Mouse (Mus musculus): ENCODE measurements around the gene Atoh1. TPM values are rescaled to one million over a fixed set of nuclear protein-coding genes. Genes with fewer than 3 reads are reported as not detected.

Gene Atoh1
- polyA plus RNA-seq (2016; fragmentation: Nextera tagmentation; extraction: Ambion mirVana) = not detected in 2 replicates

DNA sequence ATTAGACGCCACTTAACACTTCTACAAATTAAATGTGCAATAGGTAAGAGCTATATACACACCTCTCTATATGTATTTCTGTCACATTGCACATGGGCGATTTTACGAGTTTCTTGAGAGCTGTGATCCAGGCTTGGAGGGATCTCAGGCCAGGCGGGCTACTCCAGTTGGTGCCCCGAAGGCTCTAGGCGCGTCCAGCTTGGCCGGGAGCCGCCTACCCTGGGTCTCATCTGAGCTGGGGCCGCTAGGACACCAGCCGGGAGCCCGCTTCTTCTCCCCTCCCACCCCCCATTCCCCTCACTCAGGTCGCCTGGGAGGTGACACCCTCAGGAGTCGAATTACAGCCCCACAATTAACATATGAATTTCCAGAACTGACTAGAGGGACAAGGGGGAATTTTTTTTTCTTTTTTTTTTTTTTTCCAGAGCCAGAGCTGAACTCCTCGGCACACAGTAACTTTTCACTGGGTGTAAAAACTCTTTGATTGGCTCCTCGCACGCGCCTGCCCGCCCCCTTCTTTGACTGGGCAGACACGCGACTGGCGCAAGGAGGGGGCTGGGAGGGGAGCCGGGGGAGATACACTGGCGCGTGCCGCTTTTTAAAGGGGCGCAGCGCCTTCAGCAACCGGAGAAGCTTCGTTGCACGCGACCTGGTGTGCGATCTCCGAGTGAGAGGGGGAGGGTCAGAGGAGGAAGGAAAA lies at the start of gene Atoh1:
Atoh1 (plus strand) TSS at position 627 of the 700 bp plus-strand sequence.
- peak; percentile 76; the same call in 1 of the 2 replicates for ATAC-seq (ENCODE audit: insufficient number of reproducible peaks, low FRiP score)
- Histone ChIP-seq H3K4me2 (peak within 1 kb of the TSS; percentile 85), H3K27ac (ENCODE audit: poor library complexity, severe bottlenecking) (no peak within 1 kb of the TSS), H3K27me3 (replicated peaks) (peaks cover 56% of the 10 kb centered on the region), H3K36me3 (no peaks in the 10 kb centered on the region), H3K9me3 (replicated peaks) (no peaks in the 10 kb centered on the region), H3K4me1 (replicated peaks) (peaks cover 17% of the 10 kb centered on the region; the same call in 1 of the 2 replicates), H3K4me3 (peak within 1 kb of the TSS; percentile 51), H3K9ac (peak within 1 kb of the TSS; percentile 58; the same call in 1 of the 2 replicates)
- 0% methylated on average over 34 of the region's 34 CpGs for WGBS

DNA sequence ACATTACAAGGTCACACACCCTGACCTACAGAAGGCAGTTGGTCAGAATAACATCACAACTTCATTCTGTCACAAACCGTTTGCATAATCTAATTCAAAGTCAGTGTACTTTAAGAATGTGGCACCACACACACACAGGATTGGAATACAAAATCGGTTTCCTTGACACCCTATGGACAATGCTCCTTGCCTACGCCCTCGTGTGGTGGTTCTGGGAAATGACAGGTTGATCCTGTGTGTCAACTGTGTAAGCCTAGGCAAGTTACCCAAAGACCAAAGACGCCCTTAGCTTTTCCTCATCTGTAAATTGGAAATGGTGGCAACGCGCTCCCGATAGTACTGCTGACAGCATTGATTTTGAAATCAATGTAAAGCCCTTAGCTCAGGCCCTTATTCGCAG lies 45.0 kb upstream of the Atoh1 start:
- WGBS = 34% methylated on average over 9 of the region's 9 CpGs
- no peak overlapping the region for H3K27ac ChIP-seq (ENCODE audit: poor library complexity, severe bottlenecking)
- peaks cover 20% of the 10 kb centered on the region; the same call in 1 of the 2 replicates for H3K27me3 ChIP-seq (replicated peaks)
- H3K4me3 ChIP-seq = no peak overlapping the region
- no peaks in the 10 kb centered on the region for H3K9me3 ChIP-seq (replicated peaks)
- ATAC-seq (ENCODE audit: insufficient number of reproducible peaks, low FRiP score) = no peak
- H3K36me3 ChIP-seq = no peaks in the 10 kb centered on the region
- H3K4me1 ChIP-seq (replicated peaks) = 0 out of 2 replicates have a peak, but pooled peaks cover 4% of the 10 kb centered on the region
- no peak overlapping the region for H3K9ac ChIP-seq
- H3K4me2 ChIP-seq = no peak overlapping the region

DNA sequence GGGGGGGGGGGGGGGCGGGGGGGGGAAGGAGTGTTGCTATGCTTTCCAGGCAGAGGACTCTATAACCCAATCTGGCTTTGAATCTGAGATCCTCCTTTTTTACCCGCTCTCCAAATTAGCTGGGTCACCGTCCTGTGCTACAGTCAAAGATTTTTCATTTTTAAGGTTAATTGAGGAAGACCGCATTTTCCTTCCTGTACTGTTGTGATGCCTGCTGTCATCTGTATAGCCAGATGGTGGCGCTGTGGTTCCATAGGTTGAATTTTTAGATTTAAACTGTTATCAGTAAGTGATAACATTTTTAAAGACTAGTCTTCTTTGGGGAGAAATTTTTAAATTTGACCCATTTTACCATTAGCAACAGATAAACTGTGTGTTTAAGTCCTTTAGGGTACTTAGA lies 44.0 kb upstream of the Atoh1 start:
- Histone ChIP-seq H3K9me3 (replicated peaks) (no peaks in the 10 kb centered on the region), H3K4me2 (peak overlapping the region; percentile 51)

DNA sequence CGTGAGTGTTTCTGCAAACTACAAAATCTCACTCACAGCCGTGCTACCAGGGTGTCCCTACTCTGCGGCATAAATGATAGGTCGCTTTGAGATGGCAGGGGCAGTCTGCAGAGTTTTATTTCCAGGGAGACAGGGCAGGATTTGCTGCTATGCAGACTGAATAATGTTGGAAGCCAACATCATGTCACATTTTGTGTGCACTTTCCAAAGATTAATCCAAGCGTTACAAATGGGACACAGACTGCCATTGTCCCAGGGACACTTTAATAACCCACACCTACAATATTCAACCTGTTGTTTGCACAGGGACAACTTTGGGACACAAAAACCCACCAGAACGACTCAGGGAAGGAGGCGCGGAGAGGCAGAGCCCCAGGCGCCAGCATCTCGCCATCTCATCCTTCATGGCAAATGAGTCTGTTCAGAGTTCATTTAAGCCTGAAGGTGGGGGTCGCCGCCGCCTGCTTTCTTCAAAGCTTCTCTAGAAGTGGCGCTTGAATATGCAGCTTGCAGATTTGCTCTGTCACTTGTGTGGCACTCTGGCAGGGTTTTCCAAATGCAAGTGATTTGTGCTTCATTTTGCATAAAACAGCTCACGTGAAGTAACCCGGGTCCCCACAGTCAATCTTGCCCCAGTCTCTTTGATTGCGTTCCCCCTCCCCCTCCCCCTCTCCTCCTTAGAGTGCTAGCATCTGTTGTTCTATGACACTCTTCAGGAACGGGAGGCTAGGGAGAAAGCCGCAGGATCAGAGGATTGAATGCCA lies 40.6 kb upstream of the Atoh1 start:
- peak overlapping the region; percentile 49 for H3K4me2 ChIP-seq
- ATAC-seq (ENCODE audit: insufficient number of reproducible peaks, low FRiP score) = no peak
- peaks cover 23% of the 10 kb centered on the region; the same call in 1 of the 2 replicates for H3K27me3 ChIP-seq (replicated peaks)
- 10% methylated on average over 19 of the region's 19 CpGs for WGBS
- no peak overlapping the region for H3K9ac ChIP-seq
- no peaks in the 10 kb centered on the region for H3K9me3 ChIP-seq (replicated peaks)
- H3K36me3 ChIP-seq = no peaks in the 10 kb centered on the region
- 0 out of 2 replicates have a peak, but pooled peaks cover 4% of the 10 kb centered on the region for H3K4me1 ChIP-seq (replicated peaks)
- H3K27ac ChIP-seq (ENCODE audit: poor library complexity, severe bottlenecking) = no peak overlapping the region
- H3K4me3 ChIP-seq = peak overlapping the region; percentile 11; the same call in 1 of the 2 replicates

More for the DNA sequence above, 44.0 kb upstream of the Atoh1 start:
- 8% methylated on average over 4 of the region's 5 CpGs for WGBS
- H3K4me3 ChIP-seq = no peak overlapping the region
- 0 out of 2 replicates have a peak, but pooled peaks cover 4% of the 10 kb centered on the region for H3K4me1 ChIP-seq (replicated peaks)
- ATAC-seq (ENCODE audit: insufficient number of reproducible peaks, low FRiP score) = no peak
- no peaks in the 10 kb centered on the region for H3K36me3 ChIP-seq
- H3K27me3 ChIP-seq (replicated peaks) = peaks cover 21% of the 10 kb centered on the region; the same call in 1 of the 2 replicates
- H3K9ac ChIP-seq = no peak overlapping the region
- no peak overlapping the region for H3K27ac ChIP-seq (ENCODE audit: poor library complexity, severe bottlenecking)

GRCm38 (mm10) chr6:64694688-64695087 lies 34.2 kb upstream of the Atoh1 start:
- no peak for ATAC-seq (ENCODE audit: insufficient number of reproducible peaks, low FRiP score)

GRCm38 (mm10) chr6:64703659-64704058 lies 25.3 kb upstream of the Atoh1 start:
- no peaks in the 10 kb centered on the region for H3K4me1 ChIP-seq (replicated peaks)
- no peaks in the 10 kb centered on the region for H3K27me3 ChIP-seq (replicated peaks)
- H3K27ac ChIP-seq (ENCODE audit: poor library complexity, severe bottlenecking) = no peak overlapping the region
- H3K4me2 ChIP-seq = no peak overlapping the region
- no peaks in the 10 kb centered on the region for H3K9me3 ChIP-seq (replicated peaks)
- H3K9ac ChIP-seq = no peak overlapping the region
- ATAC-seq (ENCODE audit: insufficient number of reproducible peaks, low FRiP score) = no peak
- no peak overlapping the region for H3K4me3 ChIP-seq
- H3K36me3 ChIP-seq = no peaks in the 10 kb centered on the region
- 70% methylated on average over 2 of the region's 2 CpGs for WGBS

More at GRCm38 (mm10) chr6:64694688-64695087, 34.2 kb upstream of the Atoh1 start:
- Histone ChIP-seq H3K36me3 (no peaks in the 10 kb centered on the region), H3K4me1 (replicated peaks) (no peaks in the 10 kb centered on the region), H3K9ac (no peak overlapping the region), H3K9me3 (replicated peaks) (no peaks in the 10 kb centered on the region), H3K4me2 (no peak overlapping the region), H3K27me3 (replicated peaks) (0 out of 2 replicates have a peak, but pooled peaks cover 3% of the 10 kb centered on the region), H3K4me3 (no peak overlapping the region), H3K27ac (ENCODE audit: poor library complexity, severe bottlenecking) (no peak overlapping the region)
- 64% methylated on average over 7 of the region's 7 CpGs for WGBS

DNA sequence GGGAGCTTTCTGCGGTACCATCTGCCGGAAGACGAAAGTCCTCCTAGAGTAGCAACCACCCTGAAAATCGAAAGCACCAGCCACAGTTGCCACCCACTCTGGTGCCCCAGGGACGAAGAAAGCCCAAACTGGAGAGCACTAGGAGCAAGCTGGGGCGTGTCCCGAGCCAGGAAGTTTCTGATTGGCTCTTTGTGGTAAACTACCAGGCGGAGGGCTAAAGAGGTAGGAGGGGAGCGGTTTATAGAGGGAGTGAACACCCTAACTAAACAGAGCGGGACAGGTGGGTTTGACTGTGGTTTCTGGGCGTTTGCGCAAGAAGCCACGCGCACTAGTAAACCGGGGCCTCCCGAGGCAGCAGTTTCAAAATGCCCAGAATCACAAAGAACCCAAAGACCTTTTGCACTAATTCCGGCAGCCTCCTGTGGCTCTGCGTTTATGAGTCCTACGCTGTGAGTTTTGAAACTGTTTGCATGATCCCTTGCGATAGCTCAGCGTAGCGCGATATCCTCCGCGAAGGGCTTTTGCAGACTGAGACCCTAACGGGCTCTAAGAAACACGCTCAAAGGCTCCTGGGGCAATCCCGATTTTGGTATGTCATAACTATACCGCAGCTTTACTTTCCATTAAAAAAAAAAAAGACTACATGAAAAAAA lies 1.0 kb upstream of the Atoh1 start:
- under 1% methylated on average over 29 of the region's 29 CpGs for WGBS
- Histone ChIP-seq H3K36me3 (no peaks in the 10 kb centered on the region), H3K27me3 (replicated peaks) (peaks cover 51% of the 10 kb centered on the region), H3K4me3 (peak overlapping the region; percentile 51), H3K9ac (peak overlapping the region; percentile 58), H3K4me1 (replicated peaks) (peaks cover 17% of the 10 kb centered on the region; the same call in 1 of the 2 replicates), H3K4me2 (peak overlapping the region; percentile 85), H3K27ac (ENCODE audit: poor library complexity, severe bottlenecking) (no peak overlapping the region), H3K9me3 (replicated peaks) (no peaks in the 10 kb centered on the region)
- no peak for ATAC-seq (ENCODE audit: insufficient number of reproducible peaks, low FRiP score)

DNA sequence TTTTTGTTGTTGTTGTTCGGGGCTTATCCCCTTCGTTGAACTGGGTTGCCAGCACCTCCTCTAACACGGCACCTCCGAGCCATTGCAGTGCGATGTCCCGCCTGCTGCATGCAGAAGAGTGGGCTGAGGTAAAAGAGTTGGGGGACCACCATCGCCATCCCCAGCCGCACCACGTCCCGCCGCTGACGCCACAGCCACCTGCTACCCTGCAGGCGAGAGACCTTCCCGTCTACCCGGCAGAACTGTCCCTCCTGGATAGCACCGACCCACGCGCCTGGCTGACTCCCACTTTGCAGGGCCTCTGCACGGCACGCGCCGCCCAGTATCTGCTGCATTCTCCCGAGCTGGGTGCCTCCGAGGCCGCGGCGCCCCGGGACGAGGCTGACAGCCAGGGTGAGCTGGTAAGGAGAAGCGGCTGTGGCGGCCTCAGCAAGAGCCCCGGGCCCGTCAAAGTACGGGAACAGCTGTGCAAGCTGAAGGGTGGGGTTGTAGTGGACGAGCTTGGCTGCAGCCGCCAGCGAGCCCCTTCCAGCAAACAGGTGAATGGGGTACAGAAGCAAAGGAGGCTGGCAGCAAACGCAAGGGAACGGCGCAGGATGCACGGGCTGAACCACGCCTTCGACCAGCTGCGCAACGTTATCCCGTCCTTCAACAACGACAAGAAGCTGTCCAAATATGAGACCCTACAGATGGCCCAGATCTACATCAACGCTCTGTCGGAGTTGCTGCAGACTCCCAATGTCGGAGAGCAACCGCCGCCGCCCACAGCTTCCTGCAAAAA lies 496 bp downstream of the Atoh1 start:
- Histone ChIP-seq H3K4me3 (peak overlapping the region; percentile 51), H3K36me3 (no peaks in the 10 kb centered on the region), H3K4me1 (replicated peaks) (peaks cover 21% of the 10 kb centered on the region; the same call in 1 of the 2 replicates), H3K27me3 (replicated peaks) (peaks cover 63% of the 10 kb centered on the region), H3K27ac (ENCODE audit: poor library complexity, severe bottlenecking) (no peak overlapping the region), H3K4me2 (peak overlapping the region; percentile 85), H3K9me3 (replicated peaks) (no peaks in the 10 kb centered on the region), H3K9ac (no peak overlapping the region)
- WGBS = under 1% methylated on average over 53 of the region's 53 CpGs
- ATAC-seq (ENCODE audit: insufficient number of reproducible peaks, low FRiP score) = peak; percentile 61

DNA sequence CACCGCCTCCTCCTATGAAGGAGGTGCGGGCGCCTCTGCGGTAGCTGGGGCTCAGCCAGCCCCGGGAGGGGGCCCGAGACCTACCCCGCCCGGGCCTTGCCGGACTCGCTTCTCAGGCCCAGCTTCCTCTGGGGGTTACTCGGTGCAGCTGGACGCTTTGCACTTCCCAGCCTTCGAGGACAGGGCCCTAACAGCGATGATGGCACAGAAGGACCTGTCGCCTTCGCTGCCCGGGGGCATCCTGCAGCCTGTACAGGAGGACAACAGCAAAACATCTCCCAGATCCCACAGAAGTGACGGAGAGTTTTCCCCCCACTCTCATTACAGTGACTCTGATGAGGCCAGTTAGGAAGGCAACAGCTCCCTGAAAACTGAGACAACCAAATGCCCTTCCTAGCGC lies 1.1 kb downstream of the Atoh1 start:
- Histone ChIP-seq H3K4me2 (peak overlapping the region; percentile 85), H3K4me3 (peak overlapping the region; percentile 51), H3K36me3 (no peaks in the 10 kb centered on the region), H3K9me3 (replicated peaks) (no peaks in the 10 kb centered on the region), H3K27ac (ENCODE audit: poor library complexity, severe bottlenecking) (no peak overlapping the region), H3K4me1 (replicated peaks) (peaks cover 26% of the 10 kb centered on the region; the same call in 1 of the 2 replicates), H3K27me3 (replicated peaks) (peaks cover 69% of the 10 kb centered on the region), H3K9ac (no peak overlapping the region)
- ATAC-seq (ENCODE audit: insufficient number of reproducible peaks, low FRiP score) = no peak; the same call in 1 of the 2 replicates
- under 1% methylated on average over 19 of the region's 19 CpGs for WGBS

DNA sequence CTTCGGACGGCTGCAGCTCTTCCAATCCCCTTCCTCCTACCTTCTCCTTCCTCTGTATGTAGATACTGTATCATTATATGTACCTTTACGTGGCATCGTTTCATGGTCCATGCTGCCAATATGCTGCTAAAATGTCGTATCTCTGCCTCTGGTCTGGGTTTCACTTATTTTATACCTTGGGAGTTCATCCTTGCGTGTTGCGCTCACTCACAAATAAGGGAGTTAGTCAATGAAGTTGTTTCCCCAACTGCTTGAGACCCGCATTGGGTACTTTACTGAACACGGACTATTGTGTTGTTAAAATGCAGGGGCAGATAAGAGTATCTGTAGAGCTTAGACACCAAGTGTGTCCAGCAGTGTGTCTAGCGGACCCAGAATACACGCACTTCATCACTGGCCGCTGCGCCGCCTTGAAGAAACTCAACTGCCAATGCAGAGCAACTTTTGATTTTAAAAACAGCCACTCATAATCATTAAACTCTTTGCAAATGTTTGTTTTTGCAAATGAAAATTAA lies 1.6 kb downstream of the Atoh1 start:
- peak overlapping the region; percentile 85 for H3K4me2 ChIP-seq
- peaks cover 26% of the 10 kb centered on the region; the same call in 1 of the 2 replicates for H3K4me1 ChIP-seq (replicated peaks)
- no peak for ATAC-seq (ENCODE audit: insufficient number of reproducible peaks, low FRiP score)
- no peak overlapping the region for H3K4me3 ChIP-seq
- no peaks in the 10 kb centered on the region for H3K36me3 ChIP-seq
- H3K27me3 ChIP-seq (replicated peaks) = peaks cover 74% of the 10 kb centered on the region
- WGBS = 5% methylated on average over 14 of the region's 14 CpGs
- no peak overlapping the region for H3K27ac ChIP-seq (ENCODE audit: poor library complexity, severe bottlenecking)
- H3K9ac ChIP-seq = no peak overlapping the region
- no peaks in the 10 kb centered on the region; the same call in 1 of the 2 replicates for H3K9me3 ChIP-seq (replicated peaks)
